Mouse (Mus musculus) forebrain, embryonic 16.5 days (tissue): ENCODE data around the gene Odf3l1. TPM values are rescaled to one million over a fixed set of nuclear protein-coding genes. Genes with fewer than 3 reads are reported as not detected.
A peak's percentile ranks its signal among the peaks of the same experiment; 100 is the strongest.

Source experiments
- ATAC-seq: fragments of 200-750 bp; cut with Nextera tagmentation; 2 replicates; pipeline ENCODE4 v1.8.0; 2017; ENCODE audit warnings: mild to moderate bottlenecking, moderate library complexity
- H3K27ac ChIP-seq: fragments of 300-500 bp; sonication (generic); 2 replicates; pipeline ENCODE4 v1.5.1; 2014; ENCODE audit warnings: low read length, control low read depth
- H3K27me3 ChIP-seq: fragments of 300-500 bp; sonication (generic); replicated peaks from 2 replicates; pipeline ENCODE4 v1.6.1; 2014; ENCODE audit warnings: low read length; ENCODE audit not compliant: control insufficient read depth, insufficient read depth
- H3K36me3 ChIP-seq: fragments of 300-500 bp; sonication (generic); 2 replicates; pipeline ENCODE4 v1.6.1; 2014; ENCODE audit not compliant: control insufficient read depth, insufficient read depth
- H3K4me1 ChIP-seq: fragments of 300-500 bp; sonication (generic); replicated peaks from 2 replicates; pipeline ENCODE4 v1.6.1; 2014; ENCODE audit warnings: low read length; ENCODE audit not compliant: control insufficient read depth, insufficient read depth
- H3K4me2 ChIP-seq: fragments of 300-500 bp; sonication (generic); 2 replicates; pipeline ENCODE4 v1.6.1; 2014; ENCODE audit warnings: mild to moderate bottlenecking, low read length, control low read depth
- H3K4me3 ChIP-seq: fragments of 300-500 bp; sonication (generic); replicated peaks from 2 replicates; pipeline ENCODE4 v1.5.1; 2014; ENCODE audit warnings: mild to moderate bottlenecking, low read length, control low read depth
- H3K9ac ChIP-seq: fragments of 300-500 bp; sonication (generic); replicated peaks from 2 replicates; pipeline ENCODE4 v1.6.1; 2014; ENCODE audit warnings: low read depth, low read length, control low read depth
- H3K9me3 ChIP-seq: fragments of 300-500 bp; sonication (generic); 2 replicates; pipeline ENCODE4 v1.6.1; 2016; ENCODE audit warnings: low read length; ENCODE audit not compliant: control insufficient read depth
- WGBS: fragments of 180-500 bp; shearing (Covaris S2); extraction: QIAGEN DNeasy Blood & Tissue Kit; methylation state at CpG from one replicate; pipeline ENCODE4 v1.1.7; 2014; 5-methylcytosine and 5-hydroxymethylcytosine counted together
- polyA plus RNA-seq: library from polyadenylated mRNA; unstranded; fragments of >200 nt; fragmentation: Nextera tagmentation; extraction: Ambion mirVana; gene quantifications from 2 replicates; pipeline ENCODE4 v1.2.1, GENCODE M21; 2015

Gene Odf3l1
- polyA plus RNA-seq, 1 experiment from 2014 or later, result not detected

- Histone ChIP-seq H3K4me1 (peaks cover 15% of the 10 kb centered on the region), H3K4me2 (peak overlapping the region; percentile 56), H3K9me3 (no peaks in the 10 kb centered on the region), H3K27ac (no peak overlapping the region), H3K9ac (peak overlapping the region; percentile 56), H3K36me3 (no peaks in the 10 kb centered on the region), H3K27me3 (peaks cover 3% of the 10 kb centered on the region; the same call in 1 of the 2 replicates), H3K4me3 (peak overlapping the region; percentile 23)
- 12% methylated on average over 21 of the region's 21 CpGs for whole genome bisulfite sequencing
- no peak for ATAC-seq
These were observed 38.8 kb downstream of the Odf3l1 start for GRCm38 (mm10) chr9:56825476-56826213.

- Histone ChIP-seq H3K9ac (no peak overlapping the region), H3K4me2 (no peak overlapping the region), H3K4me3 (no peak overlapping the region), H3K27me3 (peaks cover 3% of the 10 kb centered on the region; the same call in 1 of the 2 replicates), H3K9me3 (no peaks in the 10 kb centered on the region), H3K27ac (no peak overlapping the region), H3K4me1 (peaks cover 8% of the 10 kb centered on the region), H3K36me3 (no peaks in the 10 kb centered on the region)
- WGBS, result 6% methylated on average over 3 of the region's 3 CpGs
- ATAC-seq, result peak; percentile 63
These were observed 39.6 kb downstream of the Odf3l1 start for GRCm38 (mm10) chr9:56824900-56825299.

GRCm38 (mm10) chr9:56810916-56811315, 53.6 kb downstream of the Odf3l1 start:
- Histone ChIP-seq H3K36me3 (no peaks in the 10 kb centered on the region), H3K27ac (no peak overlapping the region), H3K4me1 (no peaks in the 10 kb centered on the region), H3K9ac (no peak overlapping the region), H3K27me3 (no peaks in the 10 kb centered on the region), H3K4me2 (no peak overlapping the region), H3K9me3 (no peaks in the 10 kb centered on the region), H3K4me3 (no peak overlapping the region)
- 78% methylated on average over 1 of the region's 1 CpGs for WGBS
- ATAC-seq, result no peak

GRCm38 (mm10) chr9:56807990-56808389, 56.5 kb downstream of the Odf3l1 start:
- Histone ChIP-seq H3K27ac (no peak overlapping the region), H3K4me3 (no peak overlapping the region), H3K4me1 (no peaks in the 10 kb centered on the region), H3K36me3 (no peaks in the 10 kb centered on the region), H3K4me2 (no peak overlapping the region), H3K27me3 (no peaks in the 10 kb centered on the region), H3K9me3 (no peaks in the 10 kb centered on the region), H3K9ac (no peak overlapping the region)
- no peak for ATAC-seq
- WGBS, result 94% methylated on average over 6 of the region's 6 CpGs

- Histone ChIP-seq H3K9me3 (no peaks in the 10 kb centered on the region), H3K36me3 (no peaks in the 10 kb centered on the region), H3K4me1 (no peaks in the 10 kb centered on the region), H3K27ac (no peak overlapping the region), H3K4me3 (no peak overlapping the region), H3K4me2 (no peak overlapping the region), H3K27me3 (peaks cover 15% of the 10 kb centered on the region), H3K9ac (no peak overlapping the region)
- 83% methylated on average over 7 of the region's 7 CpGs for WGBS
- no peak for ATAC-seq
These were observed 61.3 kb downstream of the Odf3l1 start for GRCm38 (mm10) chr9:56803146-56803545.

Other genes with a start within 250 kb of the Odf3l1 start
- gene Lingo1, start 68.2 kb downstream of the Odf3l1 start, polyA plus RNA-seq, result 39.0 and 45.0 TPM in 2 replicates
- 7.2 and 8.0 TPM in 2 replicates for gene Cspg4, start 354 bp upstream of the Odf3l1 start, polyA plus RNA-seq
- gene Snx33, start 63.7 kb upstream of the Odf3l1 start, polyA plus RNA-seq, result 2.2 and 3.1 TPM in 2 replicates
- gene Imp3, start 72.8 kb upstream of the Odf3l1 start, polyA plus RNA-seq, result 79.4 and 81.1 TPM in 2 replicates
- gene Snupn, start 86.2 kb upstream of the Odf3l1 start, polyA plus RNA-seq, result 34.0 and 35.3 TPM in 2 replicates
- 24.7 and 26.9 TPM in 2 replicates for gene Ptpn9, start 130.2 kb upstream of the Odf3l1 start, polyA plus RNA-seq
- 28.2 and 29.5 TPM in 2 replicates for gene Sin3a, start 207.4 kb upstream of the Odf3l1 start, polyA plus RNA-seq